In the genomic region with DNA sequence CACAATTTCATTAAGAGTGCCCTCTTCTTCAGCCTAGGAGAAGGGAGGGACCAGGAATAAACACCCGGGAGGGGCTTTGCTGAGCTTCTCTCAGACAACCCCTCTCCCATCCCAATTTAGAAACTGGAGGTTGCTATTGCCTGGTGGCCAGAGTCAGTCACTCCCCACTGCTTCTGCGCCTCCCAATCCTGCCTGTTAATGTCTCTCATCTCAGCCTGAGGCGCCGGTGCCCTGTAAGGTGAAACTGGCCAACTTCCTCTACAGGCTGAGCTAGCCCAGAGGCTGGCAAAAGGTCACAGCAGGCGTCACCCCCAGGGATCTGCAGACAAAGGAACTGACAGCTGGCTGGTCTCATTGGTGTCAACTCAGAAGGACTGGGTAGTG, we compare ENCODE assay signal across 8 mouse cellular contexts.
A peak's percentile ranks its signal among the peaks of the same experiment; 100 is the strongest.
DNase-seq lines count a peak whose midpoint lies in the region; ATAC-seq lines count a peak whose summit lies in the region.

No protein-coding gene starts in this region.

- peaks cover 10% of the 10 kb centered on the region; the same call in 1 of the 2 replicates for H3K4me1 ChIP-seq in hindbrain, embryonic 11.5 days (replicated peaks; ENCODE audit: control insufficient read depth, insufficient read depth, low read length)
- peaks cover 43% of the 10 kb centered on the region for H3K4me1 ChIP-seq in limb, embryonic 15.5 days
- peaks cover 35% of the 10 kb centered on the region for H3K4me1 ChIP-seq in neural tube, embryonic 12.5 days

- ATAC-seq in hindbrain, embryonic 11.5 days (ENCODE audit: low FRiP score), result 0 out of 2 replicates have a peak, but pooled peaks have one; percentile 18
- ATAC-seq in limb, embryonic 15.5 days (ENCODE audit: insufficient number of reproducible peaks, low FRiP score, low TSS enrichment, low read depth), result no peak
- no peak for ATAC-seq in neural tube, embryonic 12.5 days (ENCODE audit: low FRiP score, low read depth)
- ATAC-seq in erythroid progenitor cell, adult 5-6 weeks (replicated peaks; ENCODE audit: low FRiP score, poor library complexity, severe bottlenecking), result no peak

- H3K27ac ChIP-seq in hindbrain, embryonic 11.5 days (ENCODE audit: low read depth, low read length), result no peak overlapping the region
- peak overlapping the region; percentile 85 for H3K27ac ChIP-seq in limb, embryonic 15.5 days
- no peak overlapping the region for H3K27ac ChIP-seq in neural tube, embryonic 12.5 days

- no peaks in the 10 kb centered on the region for H3K36me3 ChIP-seq in hindbrain, embryonic 11.5 days (ENCODE audit: control insufficient read depth, insufficient read depth, low read length)
- no peaks in the 10 kb centered on the region for H3K36me3 ChIP-seq in limb, embryonic 15.5 days
- no peaks in the 10 kb centered on the region for H3K36me3 ChIP-seq in neural tube, embryonic 12.5 days

- no peak overlapping the region for H3K9ac ChIP-seq in hindbrain, embryonic 11.5 days (ENCODE audit: low read depth, low read length)
- H3K9ac ChIP-seq in limb, embryonic 15.5 days, result no peak overlapping the region
- no peak overlapping the region for H3K9ac ChIP-seq in neural tube, embryonic 12.5 days

- 2% methylated on average over 5 of the region's 5 CpGs for WGBS in hindbrain, embryonic 11.5 days
- 18% methylated on average over 5 of the region's 5 CpGs for WGBS in limb, embryonic 15.5 days
- 2% methylated on average over 5 of the region's 5 CpGs for WGBS in neural tube, embryonic 12.5 days

- no peak overlapping the region for H3K4me3 ChIP-seq in hindbrain, embryonic 11.5 days (ENCODE audit: low read depth, low read length)
- no peak overlapping the region for H3K4me3 ChIP-seq in limb, embryonic 15.5 days
- H3K4me3 ChIP-seq in neural tube, embryonic 12.5 days, result no peak overlapping the region

- peak; percentile 43 for DNase-seq in gastrocnemius, postnatal 25 days
- no peak for DNase-seq in gastrocnemius, postnatal 10 days
- DNase-seq in MN1 (ENCODE audit: low spot score), result peak; percentile 63
- peak; percentile 62 for DNase-seq in hindbrain, embryonic 11.5 days (ENCODE audit: low spot score)
- no peak for DNase-seq in gastrocnemius, adult 8-10 months (ENCODE audit: low spot score in 2 of 2)

- no peaks in the 10 kb centered on the region for H3K27me3 ChIP-seq in hindbrain, embryonic 11.5 days (ENCODE audit: control insufficient read depth, insufficient read depth, low read length)
- no peaks in the 10 kb centered on the region for H3K27me3 ChIP-seq in limb, embryonic 15.5 days
- no peaks in the 10 kb centered on the region for H3K27me3 ChIP-seq in neural tube, embryonic 12.5 days (replicated peaks)

- no peak overlapping the region for H3K4me2 ChIP-seq in hindbrain, embryonic 11.5 days (replicated peaks; ENCODE audit: low read depth, low read length)
- H3K4me2 ChIP-seq in limb, embryonic 15.5 days, result 0 out of 2 replicates have a peak overlapping the region, but pooled peaks have one; percentile 1
- peak overlapping the region; percentile 30; the same call in 1 of the 2 replicates for H3K4me2 ChIP-seq in neural tube, embryonic 12.5 days (replicated peaks)

- H3K9me3 ChIP-seq in hindbrain, embryonic 11.5 days (ENCODE audit: control insufficient read depth, low read length), result no peaks in the 10 kb centered on the region
- H3K9me3 ChIP-seq in limb, embryonic 15.5 days, result no peaks in the 10 kb centered on the region
- H3K9me3 ChIP-seq in neural tube, embryonic 12.5 days, result no peaks in the 10 kb centered on the region

Comparison
In these comparisons a context has a peak if more than half of its experiments do, and no peak if none do; other contexts are left out.
1. DNase-seq: peak in gastrocnemius, postnatal 25 days (single experiment), MN1 (single experiment) and hindbrain, embryonic 11.5 days (single experiment); none in gastrocnemius, postnatal 10 days (single experiment) and gastrocnemius, adult 8-10 months (0 of 2).